Mouse (Mus musculus) ES-E14 (cell line): ENCODE data around the gene BC005624. TPM values are rescaled to one million over a fixed set of nuclear protein-coding genes. Genes with fewer than 3 reads are reported as not detected.
"Not testable (repeated sequence)": the region's sequence is repeated elsewhere in the genome, so short reads cannot be mapped to it uniquely, and the experiment has no call there.

Experiments
- DNase-seq: peaks from one replicate; pipeline ENCODE4 v3.0.0-alpha.2; 2013; ENCODE audit warnings: low read depth, low spot score
- H3K27ac ChIP-seq: 2 replicates; pipeline ENCODE4 v1.5.1; 2012; ENCODE audit warnings: low read depth, mild to moderate bottlenecking, low read length, moderate library complexity, mixed read lengths; ENCODE audit not compliant: poor library complexity, insufficient read depth, severe bottlenecking
- H3K36me3 ChIP-seq: 2 replicates; pipeline ENCODE4 v1.6.1; 2012; ENCODE audit warnings: mild to moderate bottlenecking, low read length, moderate library complexity, mixed read lengths; ENCODE audit not compliant: control insufficient read depth, poor library complexity, insufficient read depth, severe bottlenecking
- H3K4me1 ChIP-seq, 2 experiments: fragments of 150-350 bp in 1 of 2; sonication (generic) in 1 of 2; 2 replicates each; pipeline ENCODE4 v1.6.1; 2012; ENCODE audit warnings: low read length in 2 of 2, mild to moderate bottlenecking in 1 of 2, mixed read lengths in 1 of 2; ENCODE audit not compliant: control insufficient read depth in 2 of 2, insufficient read depth in 2 of 2, poor library complexity in 1 of 2
- H3K4me3 ChIP-seq, 2 experiments: fragments of 150-350 bp in 1 of 2; sonication (generic) in 1 of 2; 2 replicates each; pipeline ENCODE4 v1.5.1; 2012; ENCODE audit warnings: low read length in 2 of 2, low read depth in 1 of 2, mild to moderate bottlenecking in 1 of 2, mixed read lengths in 1 of 2; ENCODE audit not compliant: insufficient read depth in 1 of 2, poor library complexity in 1 of 2, severe bottlenecking in 1 of 2
- H3K9ac ChIP-seq: 2 replicates; pipeline ENCODE4 v1.6.1; 2012; ENCODE audit warnings: low read depth, mild to moderate bottlenecking, low read length, mixed read lengths; ENCODE audit not compliant: poor library complexity, insufficient read depth, severe bottlenecking
- H3K9me3 ChIP-seq: fragments of 150-350 bp; sonication (generic); 2 replicates; pipeline ENCODE4 v1.6.1; 2012; ENCODE audit warnings: low read depth, mild to moderate bottlenecking, low read length; ENCODE audit not compliant: control insufficient read depth, insufficient read depth
- CHD2 ChIP-seq: IDR thresholded peaks from 2 replicates; pipeline ENCODE4 v1.6.1; 2014; ENCODE audit warnings: mild to moderate bottlenecking, low read depth, low read length, inconsistent platforms
- HCFC1 ChIP-seq: IDR thresholded peaks from 2 replicates; pipeline ENCODE4 v1.6.1; 2012; ENCODE audit warnings: low read length, inconsistent platforms, borderline replicate concordance; ENCODE audit not compliant: insufficient read depth
- MAFK ChIP-seq: IDR thresholded peaks from 2 replicates; pipeline ENCODE4 v1.6.1; 2014; ENCODE audit warnings: mild to moderate bottlenecking, low read depth, low read length, inconsistent platforms; ENCODE audit not compliant: insufficient read depth
- ZC3H11A ChIP-seq: IDR thresholded peaks from 2 replicates; pipeline ENCODE4 v1.6.1; 2012; ENCODE audit warnings: low read depth, mild to moderate bottlenecking, inconsistent platforms, low read length, borderline replicate concordance
- ZNF384 ChIP-seq: IDR thresholded peaks from 2 replicates; pipeline ENCODE4 v1.6.1; 2012; ENCODE audit warnings: low read depth, low read length, inconsistent platforms
- in situ Hi-C, 2 experiments: fragments of 600-800 bp; cut with MboI; formaldehyde crosslinking; loops; one replicate each; pipeline ENCODE4 v1.15.1; 2025; ENCODE audit warnings: low sequenced_read_pairs in 2 of 2, inconsistent platforms in 1 of 2; ENCODE audit not compliant: unreplicated experiment in 2 of 2
- total RNA-seq: library from RNA; depleted of rRNA; stranded (reverse); fragments of 300-350 nt; gene quantifications from 2 replicates; pipeline ENCODE4 v1.2.3, GENCODE M21; 2012

The BC005624 gene
- total RNA-seq, 1 experiment = 36.6 TPM

DNA sequence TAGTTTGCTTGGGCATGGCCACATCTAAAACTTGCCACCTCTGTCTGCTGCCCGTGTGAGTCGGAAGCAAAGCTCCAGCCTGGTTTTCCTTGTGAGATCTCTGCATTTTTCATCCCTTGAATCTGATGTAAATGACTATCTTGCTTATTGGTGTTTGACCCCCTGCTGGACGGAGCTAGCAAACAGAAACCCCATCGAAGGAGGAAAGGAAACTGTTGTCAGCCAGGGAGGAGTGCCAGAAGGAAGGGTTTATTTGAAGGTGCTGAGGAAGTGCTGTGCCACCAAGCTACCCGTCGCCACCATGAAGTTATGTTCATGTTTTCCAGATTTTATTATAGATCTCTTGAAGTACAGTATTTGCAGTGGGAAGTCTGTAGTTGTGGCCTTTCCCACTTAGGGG, 27.2 kb downstream of the BC005624 start:
- H3K9ac ChIP-seq = no peak overlapping the region; the same call in 1 of the 2 replicates
- peaks cover 0 to 14% of the 10 kb centered on the region in 2 experiments; a peak in 1 of 4 replicates for H3K4me1 ChIP-seq
- no peak overlapping the region for H3K27ac ChIP-seq
- in situ Hi-C loops = no loop called here
- H3K4me3 ChIP-seq = no peak overlapping the region
- H3K36me3 ChIP-seq = peaks cover 45% of the 10 kb centered on the region
- H3K9me3 ChIP-seq = no peaks in the 10 kb centered on the region
- TF ChIP-seq ZC3H11A = no peak
- no peak for DNase-seq

GRCm38 (mm10) chr2:30952824-30953490, 29.0 kb downstream of the BC005624 start, which contains the start of gene Tor1b:
Gene Tor1b, plus strand, starts transcription at chr2:30952959.
- Histone ChIP-seq H3K9me3 (no peaks in the 10 kb centered on the region), H3K4me1 (peaks cover 0 to 12% of the 10 kb centered on the region in 2 experiments; a peak in 1 of 4 replicates), H3K4me3 (peak within 1 kb of the TSS; percentile 63 to 99), H3K9ac (peak within 1 kb of the TSS; percentile 98), H3K36me3 (peaks cover 26% of the 10 kb centered on the region), H3K27ac (peak within 1 kb of the TSS; percentile 67)
- in situ Hi-C loops = no loop called here
- no peak for TF ChIP-seq ZC3H11A
- no peak for TF ChIP-seq CHD2
- no peak for TF ChIP-seq HCFC1
- TF ChIP-seq MAFK = no peak
- TF ChIP-seq ZNF384 = no peak
- DNase-seq = peak; percentile 85

DNA sequence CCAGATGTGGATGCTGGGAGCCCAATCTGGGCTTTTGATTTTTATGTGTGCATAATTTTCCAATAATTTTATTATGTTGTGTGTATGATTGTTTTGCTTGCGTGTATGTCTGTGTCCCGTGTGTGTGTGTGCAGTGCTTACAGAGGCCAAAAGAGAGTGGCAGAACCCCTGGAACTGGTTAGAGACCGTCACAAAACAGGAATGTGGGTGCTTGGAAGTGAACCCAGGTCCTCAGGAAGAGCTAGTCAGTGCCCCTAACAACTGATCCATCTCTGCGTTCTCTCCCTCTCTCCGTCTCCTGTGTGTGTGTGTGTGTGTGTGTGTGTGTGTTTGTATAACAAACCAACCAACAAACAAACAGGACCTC, 29.6 kb downstream of the BC005624 start:
- no peak for DNase-seq
- no peak for TF ChIP-seq ZNF384
- TF ChIP-seq MAFK = no peak
- no peak for TF ChIP-seq CHD2
- TF ChIP-seq ZC3H11A = no peak
- no peak for TF ChIP-seq HCFC1
- H3K27ac ChIP-seq = 0 out of 2 replicates have a peak overlapping the region, but pooled peaks have one; percentile 6
- peak overlapping the region in 1 of 2 experiments; percentile 63; a peak in 1 of 4 replicates for H3K4me3 ChIP-seq
- peaks cover 22% of the 10 kb centered on the region for H3K36me3 ChIP-seq
- peaks cover 0 to 12% of the 10 kb centered on the region in 2 experiments; a peak in 1 of 4 replicates for H3K4me1 ChIP-seq
- no peak overlapping the region; the same call in 1 of the 2 replicates for H3K9ac ChIP-seq
- H3K9me3 ChIP-seq = no peaks in the 10 kb centered on the region
- in situ Hi-C loops = no loop called here

- peaks cover 0 to 4% of the 10 kb centered on the region in 2 experiments; a peak in 2 of 4 replicates for H3K4me1 ChIP-seq
- H3K27ac ChIP-seq = no peak overlapping the region
- no peak overlapping the region for H3K9ac ChIP-seq
- DNase-seq = peak; percentile 92
- in situ Hi-C loops = no loop called here
- peak; percentile 70; the same call in 1 of the 2 replicates for TF ChIP-seq HCFC1
- no peak for TF ChIP-seq CHD2
- peak; percentile 65 for TF ChIP-seq ZC3H11A
- no peak for TF ChIP-seq ZNF384
- no peaks in the 10 kb centered on the region for H3K9me3 ChIP-seq
- H3K36me3 ChIP-seq = no peaks in the 10 kb centered on the region
- H3K4me3 ChIP-seq = no peak overlapping the region
Measured at GRCm38 (mm10) chr2:30942603-30943011, 39.4 kb downstream of the BC005624 start.

DNA sequence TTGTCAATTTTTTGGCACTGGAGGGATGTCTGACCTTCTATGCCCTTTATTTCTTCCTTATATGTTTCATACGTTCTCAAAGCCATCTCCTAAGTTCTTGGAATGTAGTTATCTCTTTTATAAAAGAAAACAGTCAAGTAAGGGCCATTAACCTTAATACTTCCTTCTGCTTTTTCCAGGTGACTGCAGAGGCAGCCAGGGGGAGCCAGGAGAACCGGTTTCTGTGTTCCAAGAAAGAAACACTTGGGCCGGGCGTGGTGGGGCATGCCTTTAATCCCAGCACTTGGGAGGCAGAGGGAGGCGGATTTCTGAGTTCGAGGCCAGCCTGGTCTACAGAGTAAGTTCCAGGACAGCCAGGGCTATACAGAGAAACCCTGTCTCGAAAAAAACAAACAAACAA, 39.9 kb downstream of the BC005624 start:
- H3K9me3 ChIP-seq, DNase-seq, H3K9ac ChIP-seq, H3K36me3 ChIP-seq, H3K4me1 ChIP-seq, in situ Hi-C loops, H3K27ac ChIP-seq, H3K4me3 ChIP-seq: not testable (repeated sequence)
